Mouse (Mus musculus): ENCODE measurements around the gene Lrch1.

GRCm38 (mm10) chr14:74879480-74879879 is 68.2 kb downstream of the Lrch1 start:
- TF ChIP-seq CTCF (IDR thresholded peaks at IDR 0.05; ENCODE audit: borderline replicate concordance, insufficient read depth, low read depth, low read length) (no peak), POLR2A (IDR thresholded peaks at IDR 0.05; ENCODE audit: borderline replicate concordance, insufficient read depth, low read length) (no peak)

All from cerebellum, adult 2 months (tissue).